Mouse (Mus musculus) heart, embryonic 13.5 days (tissue): ENCODE data around the gene Svep1. TPM values are rescaled to one million over a fixed set of nuclear protein-coding genes. Genes with fewer than 3 reads are reported as not detected.

Source experiments
- ATAC-seq: fragments of 200-750 bp; cut with Nextera tagmentation; 2 replicates; pipeline ENCODE4 v1.8.0; 2017; ENCODE audit warnings: moderate TSS enrichment; ENCODE audit not compliant: insufficient number of reproducible peaks, low FRiP score, low TSS enrichment; ENCODE audit errors: extremely low read depth
- H3K27ac ChIP-seq: fragments of 300-500 bp; sonication (generic); replicated peaks from 2 replicates; pipeline ENCODE4 v1.5.1; 2015; ENCODE audit warnings: moderate library complexity, mild to moderate bottlenecking, inconsistent platforms
- H3K27me3 ChIP-seq: fragments of 300-500 bp; sonication (generic); replicated peaks from 2 replicates; pipeline ENCODE4 v1.6.1; 2015; ENCODE audit warnings: mild to moderate bottlenecking, inconsistent platforms
- H3K36me3 ChIP-seq: fragments of 300-500 bp; sonication (generic); 2 replicates; pipeline ENCODE4 v1.6.1; 2015; ENCODE audit warnings: mild to moderate bottlenecking, inconsistent platforms
- H3K4me1 ChIP-seq: fragments of 300-500 bp; sonication (generic); 2 replicates; pipeline ENCODE4 v1.6.1; 2015; ENCODE audit warnings: inconsistent platforms
- H3K4me2 ChIP-seq: fragments of 300-500 bp; sonication (generic); 2 replicates; pipeline ENCODE4 v1.6.1; 2015; ENCODE audit warnings: inconsistent platforms, mild to moderate bottlenecking, moderate library complexity
- H3K4me3 ChIP-seq: fragments of 300-500 bp; sonication (generic); 2 replicates; pipeline ENCODE4 v1.5.1; 2015; ENCODE audit warnings: moderate library complexity, mild to moderate bottlenecking, inconsistent platforms
- H3K9ac ChIP-seq: fragments of 300-500 bp; sonication (generic); 2 replicates; pipeline ENCODE4 v1.6.1; 2015; ENCODE audit warnings: inconsistent platforms, mild to moderate bottlenecking, moderate library complexity
- H3K9me3 ChIP-seq: fragments of 300-500 bp; sonication (generic); 2 replicates; pipeline ENCODE4 v1.6.1; 2016; ENCODE audit warnings: inconsistent platforms
- WGBS: fragments of 180-500 bp; shearing (Covaris S2); methylation state at CpG from one replicate; pipeline ENCODE4 v1.1.7; 2015; ENCODE audit warnings: mixed read lengths; 5-methylcytosine and 5-hydroxymethylcytosine counted together
- polyA plus RNA-seq: library from polyadenylated mRNA; unstranded; fragments of >200 nt; fragmentation: Nextera tagmentation; extraction: Ambion mirVana; gene quantifications from 2 replicates; pipeline ENCODE4 v1.2.1, GENCODE M21; 2015

Svep1 gene
- polyA plus RNA-seq, 1 experiment from 2014 or later, result 2.3 TPM

DNA sequence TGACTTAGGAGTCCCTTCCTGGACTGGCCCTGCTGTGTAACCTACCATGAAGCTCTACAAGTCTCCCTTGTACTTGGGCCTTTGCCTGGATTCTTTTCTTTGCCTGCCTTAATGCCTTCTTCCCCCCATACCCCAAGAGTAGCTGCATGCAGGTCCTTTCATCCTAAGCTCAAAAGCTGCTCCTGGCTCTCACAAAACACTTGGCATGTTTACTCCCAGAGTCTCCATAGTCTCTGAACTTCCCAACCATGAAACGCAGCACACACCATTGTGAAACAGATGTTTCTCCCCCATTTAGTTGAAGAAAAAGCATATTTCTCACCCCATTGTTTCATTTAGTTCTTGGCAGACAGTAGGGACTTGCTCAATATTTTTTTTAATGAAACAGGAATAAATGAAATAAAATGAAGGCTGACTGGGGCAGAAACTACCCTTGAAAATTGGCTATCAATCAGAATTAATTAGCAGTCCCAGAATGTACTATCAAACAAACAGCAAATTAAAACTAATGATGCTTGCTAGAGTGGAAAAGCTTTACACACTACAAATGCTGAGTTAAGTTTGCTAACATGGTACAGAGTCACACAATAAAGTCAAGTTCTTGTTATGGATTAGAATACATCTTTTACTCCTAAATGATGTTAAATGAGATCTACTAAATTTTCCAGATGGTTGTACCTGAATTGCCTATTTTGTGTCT is 72.9 kb downstream of the Svep1 start:
- H3K4me3 ChIP-seq, result no peak overlapping the region
- ATAC-seq, result no peak
- H3K36me3 ChIP-seq, result no peaks in the 10 kb centered on the region
- no peaks in the 10 kb centered on the region for H3K27me3 ChIP-seq
- H3K27ac ChIP-seq, result no peak overlapping the region
- no peak overlapping the region for H3K4me2 ChIP-seq
- no peaks in the 10 kb centered on the region for H3K9me3 ChIP-seq
- 83% methylated on average over 1 of the region's 1 CpGs for WGBS
- H3K9ac ChIP-seq, result no peak overlapping the region
- no peaks in the 10 kb centered on the region for H3K4me1 ChIP-seq

DNA sequence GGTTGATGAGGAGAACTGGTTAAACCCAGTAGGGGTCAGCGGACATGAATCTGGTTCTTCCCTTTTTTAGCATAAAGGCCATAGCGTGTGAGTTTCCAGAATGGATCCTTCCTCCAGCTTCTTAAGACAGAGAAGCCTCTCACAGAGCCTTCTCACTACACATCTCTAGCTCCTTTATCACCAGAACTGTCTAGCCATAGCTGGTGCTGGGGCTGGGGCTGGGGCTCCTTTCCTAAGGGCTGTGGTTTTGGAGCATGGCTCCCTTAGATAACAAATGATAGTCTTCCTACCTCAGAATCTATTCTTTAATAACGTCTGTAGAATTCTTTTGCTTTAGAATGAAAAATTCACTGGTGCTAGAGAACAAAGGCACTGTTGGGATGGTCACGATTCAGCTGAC is 76.8 kb downstream of the Svep1 start:
- Histone ChIP-seq H3K36me3 (no peaks in the 10 kb centered on the region), H3K4me1 (no peaks in the 10 kb centered on the region), H3K4me3 (no peak overlapping the region), H3K9me3 (no peaks in the 10 kb centered on the region), H3K4me2 (no peak overlapping the region), H3K9ac (no peak overlapping the region), H3K27ac (no peak overlapping the region), H3K27me3 (no peaks in the 10 kb centered on the region)
- ATAC-seq, result no peak
- WGBS, result 73% methylated on average over 4 of the region's 4 CpGs

DNA sequence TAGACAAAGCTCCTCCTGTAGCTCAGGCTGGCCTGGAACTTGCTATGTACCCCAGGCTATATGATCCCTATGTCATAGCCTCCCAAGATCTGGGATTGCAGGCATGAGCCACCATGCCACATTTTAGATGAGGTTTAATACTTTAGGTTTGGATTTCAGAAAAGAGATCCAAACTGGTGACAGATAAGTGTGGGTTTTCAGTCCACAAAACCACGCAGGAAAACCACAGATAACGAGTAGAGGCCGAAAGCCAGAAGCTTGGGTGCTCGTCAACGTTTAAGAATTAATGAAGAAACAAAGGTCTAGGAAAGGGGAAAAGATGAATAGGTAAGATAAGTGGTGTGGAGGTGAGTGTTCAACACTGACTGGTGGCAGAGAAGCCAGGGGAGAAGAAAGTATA is 79.6 kb downstream of the Svep1 start:
- H3K4me3 ChIP-seq, result no peak overlapping the region
- WGBS, result 76% methylated on average over 5 of the region's 5 CpGs
- no peaks in the 10 kb centered on the region for H3K36me3 ChIP-seq
- no peak overlapping the region for H3K9ac ChIP-seq
- H3K27ac ChIP-seq, result no peak overlapping the region
- no peaks in the 10 kb centered on the region for H3K4me1 ChIP-seq
- no peaks in the 10 kb centered on the region for H3K9me3 ChIP-seq
- H3K4me2 ChIP-seq, result no peak overlapping the region
- ATAC-seq, result no peak
- H3K27me3 ChIP-seq, result no peaks in the 10 kb centered on the region

DNA sequence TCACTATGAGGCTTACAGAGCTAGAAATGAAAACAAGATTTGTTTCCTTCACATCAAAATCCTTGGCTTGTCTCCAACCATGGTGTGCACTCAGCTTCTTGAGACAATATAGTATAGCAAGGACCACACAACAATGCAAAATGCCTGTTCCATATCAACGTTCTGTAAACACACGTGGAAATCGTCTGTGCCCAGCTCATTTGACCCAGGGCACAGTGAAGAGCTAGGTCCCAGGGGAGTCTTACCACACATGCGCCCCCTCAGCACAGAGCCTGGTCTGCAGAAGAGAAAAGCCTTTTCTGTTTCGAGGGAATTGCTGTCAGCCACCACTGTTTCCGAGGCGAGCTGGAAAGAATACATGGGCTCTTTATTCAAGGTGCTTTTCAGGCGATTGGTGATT is 91.2 kb downstream of the Svep1 start:
- no peaks in the 10 kb centered on the region for H3K9me3 ChIP-seq
- no peak overlapping the region for H3K4me3 ChIP-seq
- H3K36me3 ChIP-seq, result no peaks in the 10 kb centered on the region
- no peak for ATAC-seq
- H3K27ac ChIP-seq, result no peak overlapping the region
- no peaks in the 10 kb centered on the region for H3K27me3 ChIP-seq
- WGBS, result 73% methylated on average over 8 of the region's 8 CpGs
- H3K9ac ChIP-seq, result no peak overlapping the region
- no peak overlapping the region for H3K4me2 ChIP-seq
- no peaks in the 10 kb centered on the region for H3K4me1 ChIP-seq

DNA sequence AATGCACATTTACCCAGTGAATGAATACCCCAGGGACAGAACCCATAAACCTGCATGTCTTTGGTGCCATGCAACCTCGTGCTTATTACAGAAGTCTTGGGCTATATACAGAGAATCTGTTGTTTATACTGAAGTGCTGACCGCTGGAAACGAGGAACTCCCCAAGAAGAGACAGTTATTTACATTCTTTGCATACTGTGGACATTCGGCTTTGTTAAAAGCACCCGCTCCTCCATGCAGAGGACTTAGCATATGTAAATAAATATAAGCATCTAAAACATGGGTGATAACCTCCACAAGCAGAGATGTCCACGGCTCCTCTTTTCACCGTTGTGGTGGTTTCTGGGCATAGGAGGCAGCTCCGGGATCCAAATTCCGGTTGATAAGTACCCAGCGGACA is 95.7 kb downstream of the Svep1 start:
- Histone ChIP-seq H3K4me2 (no peak overlapping the region), H3K9ac (no peak overlapping the region), H3K4me3 (no peak overlapping the region), H3K4me1 (no peaks in the 10 kb centered on the region), H3K36me3 (no peaks in the 10 kb centered on the region), H3K9me3 (no peaks in the 10 kb centered on the region), H3K27me3 (no peaks in the 10 kb centered on the region), H3K27ac (no peak overlapping the region)
- WGBS, result 71% methylated on average over 10 of the region's 10 CpGs
- no peak for ATAC-seq

DNA sequence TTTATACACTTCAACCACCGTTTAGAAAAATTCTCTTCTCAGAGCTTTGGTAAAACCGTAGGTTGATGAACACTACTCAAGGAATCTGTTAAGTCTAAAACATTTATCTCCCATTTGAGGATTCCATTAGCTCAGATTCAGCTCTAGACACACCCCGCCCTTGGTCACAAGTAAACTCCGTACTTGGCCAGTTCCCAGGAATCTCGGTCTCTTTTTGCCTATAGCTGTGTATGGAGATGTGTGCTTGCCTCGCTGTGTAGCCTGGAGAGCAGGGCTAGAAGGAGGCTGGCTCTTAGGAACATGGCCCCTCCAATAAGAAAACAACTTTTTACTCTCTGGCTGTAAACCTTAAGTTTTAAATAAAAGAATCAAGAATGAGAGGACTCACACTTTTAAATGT is 96.9 kb downstream of the Svep1 start:
- no peak overlapping the region for H3K9ac ChIP-seq
- no peak overlapping the region for H3K27ac ChIP-seq
- H3K36me3 ChIP-seq, result no peaks in the 10 kb centered on the region
- no peaks in the 10 kb centered on the region for H3K27me3 ChIP-seq
- no peaks in the 10 kb centered on the region for H3K9me3 ChIP-seq
- no peaks in the 10 kb centered on the region for H3K4me1 ChIP-seq
- no peak overlapping the region for H3K4me3 ChIP-seq
- no peak overlapping the region for H3K4me2 ChIP-seq
- ATAC-seq, result no peak
- WGBS, result 73% methylated on average over 6 of the region's 6 CpGs

DNA sequence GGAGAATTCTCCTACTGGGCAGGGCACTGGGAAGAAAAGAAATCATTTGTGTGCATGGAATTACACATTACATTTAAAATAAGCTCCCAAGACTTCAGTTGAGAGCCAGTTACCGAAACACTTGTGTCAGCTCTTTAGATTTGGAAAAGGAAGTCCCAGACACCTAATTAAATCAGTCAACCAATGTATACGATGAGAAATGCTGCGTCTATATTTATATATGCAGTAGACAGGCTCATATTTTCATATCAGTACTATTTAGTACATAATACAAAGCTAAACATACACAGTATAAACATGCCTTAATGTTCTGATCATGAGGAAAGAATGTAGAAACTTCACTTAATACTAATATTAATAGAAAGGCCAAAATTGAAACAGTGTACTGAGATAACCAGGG is 98.3 kb downstream of the Svep1 start:
- Histone ChIP-seq H3K27me3 (no peaks in the 10 kb centered on the region), H3K4me2 (no peak overlapping the region), H3K4me3 (no peak overlapping the region), H3K4me1 (no peaks in the 10 kb centered on the region), H3K27ac (no peak overlapping the region), H3K36me3 (no peaks in the 10 kb centered on the region), H3K9me3 (no peaks in the 10 kb centered on the region), H3K9ac (no peak overlapping the region)
- WGBS, result 66% methylated on average over 3 of the region's 3 CpGs
- ATAC-seq, result no peak

DNA sequence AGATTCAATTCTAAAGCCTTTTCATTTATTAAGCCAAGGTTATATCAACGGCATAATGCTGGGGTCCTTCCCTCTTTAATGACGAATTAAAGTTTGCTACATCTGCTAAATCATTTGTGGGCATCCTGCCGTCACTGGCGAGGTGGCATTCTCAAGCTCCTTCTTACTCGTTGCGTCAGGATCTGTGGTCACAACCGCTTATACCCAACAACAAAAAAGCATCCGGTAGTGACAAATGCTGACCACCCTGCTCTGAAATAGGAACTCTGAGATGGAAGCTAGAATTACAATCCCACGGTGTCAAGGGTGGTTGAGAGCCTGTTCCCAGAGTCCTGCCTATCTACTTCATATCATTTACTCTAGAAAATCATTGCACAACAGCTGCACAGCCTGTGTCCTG is 108.9 kb downstream of the Svep1 start:
- no peaks in the 10 kb centered on the region for H3K9me3 ChIP-seq
- ATAC-seq, result no peak
- no peak overlapping the region for H3K9ac ChIP-seq
- no peak overlapping the region for H3K4me3 ChIP-seq
- no peaks in the 10 kb centered on the region for H3K27me3 ChIP-seq
- no peaks in the 10 kb centered on the region for H3K36me3 ChIP-seq
- H3K4me1 ChIP-seq, result no peaks in the 10 kb centered on the region
- H3K4me2 ChIP-seq, result no peak overlapping the region
- H3K27ac ChIP-seq, result no peak overlapping the region
- 82% methylated on average over 9 of the region's 9 CpGs for WGBS

DNA sequence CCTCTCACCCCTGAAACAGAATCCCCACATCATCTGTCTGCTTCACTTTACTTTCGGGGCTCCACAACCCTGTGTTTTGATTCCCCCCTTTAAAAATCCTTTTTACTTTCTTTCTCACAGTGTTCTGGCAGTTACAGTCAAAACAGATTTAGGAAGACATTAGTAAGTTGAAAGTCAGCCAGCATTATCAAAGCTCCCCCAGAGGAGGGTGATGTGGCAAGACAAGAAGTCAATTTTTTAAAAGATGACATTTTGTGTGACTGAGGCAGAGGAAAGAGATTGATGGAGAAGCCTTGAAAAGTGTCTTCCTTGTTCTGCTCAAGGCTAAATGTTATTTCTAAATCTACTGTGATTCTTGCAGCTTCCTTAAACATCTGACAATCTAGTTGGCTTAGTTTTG is 119.9 kb downstream of the Svep1 start:
- Histone ChIP-seq H3K27me3 (no peaks in the 10 kb centered on the region), H3K4me2 (no peak overlapping the region), H3K4me3 (no peak overlapping the region), H3K27ac (peak overlapping the region; percentile 39; the same call in 1 of the 2 replicates), H3K9ac (no peak overlapping the region), H3K9me3 (no peaks in the 10 kb centered on the region), H3K36me3 (no peaks in the 10 kb centered on the region), H3K4me1 (peaks cover 8% of the 10 kb centered on the region; the same call in 1 of the 2 replicates)
- 70% methylated on average over 1 of the region's 1 CpGs for WGBS
- ATAC-seq, result no peak

DNA sequence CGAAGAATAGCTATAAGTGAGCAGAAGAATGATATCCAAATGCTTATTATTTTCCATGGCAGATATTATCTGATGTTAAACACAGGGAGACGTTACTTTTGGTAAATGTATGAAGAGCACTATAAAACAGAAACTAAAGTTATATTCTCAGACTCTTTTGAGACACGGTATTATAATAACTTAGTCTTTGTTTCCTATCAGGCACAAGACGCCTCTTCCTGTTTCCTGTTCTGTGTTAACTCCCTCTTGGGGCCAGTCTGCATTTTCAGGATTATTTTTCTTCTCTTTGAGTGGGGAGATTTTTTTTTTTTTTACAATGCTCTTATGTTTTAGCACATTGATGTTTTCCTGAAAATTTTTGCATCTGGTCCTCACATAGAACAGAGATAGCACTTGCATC is 120.5 kb downstream of the Svep1 start:
- Histone ChIP-seq H3K27ac (peak overlapping the region; percentile 39; the same call in 1 of the 2 replicates), H3K4me1 (peaks cover 8% of the 10 kb centered on the region; the same call in 1 of the 2 replicates), H3K27me3 (no peaks in the 10 kb centered on the region), H3K9ac (no peak overlapping the region), H3K4me2 (no peak overlapping the region), H3K4me3 (no peak overlapping the region), H3K9me3 (no peaks in the 10 kb centered on the region), H3K36me3 (no peaks in the 10 kb centered on the region)
- WGBS, result 59% methylated on average over 4 of the region's 4 CpGs
- no peak for ATAC-seq

DNA sequence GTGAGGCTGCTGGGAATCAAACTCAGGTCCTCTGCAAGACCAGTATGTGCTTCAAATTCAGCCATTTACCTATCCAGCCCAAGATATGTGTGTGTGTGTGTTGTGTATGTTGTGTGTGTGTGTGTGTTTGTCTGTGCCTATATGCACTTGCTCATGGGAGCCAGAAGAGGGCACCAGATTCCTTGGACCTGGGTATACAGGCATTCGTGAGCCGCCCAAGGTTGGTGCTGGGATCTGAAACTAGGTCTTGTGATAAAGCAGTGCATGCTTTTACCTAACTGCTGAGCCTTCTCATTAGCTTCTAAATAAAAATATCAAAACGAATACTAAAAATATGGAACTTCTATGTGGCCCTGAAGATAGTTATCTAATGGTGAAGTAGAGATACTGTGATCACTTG is 121.3 kb downstream of the Svep1 start:
- Histone ChIP-seq H3K4me1 (peaks cover 8% of the 10 kb centered on the region; the same call in 1 of the 2 replicates), H3K27ac (no peak overlapping the region), H3K4me3 (no peak overlapping the region), H3K36me3 (no peaks in the 10 kb centered on the region), H3K9me3 (no peaks in the 10 kb centered on the region), H3K4me2 (no peak overlapping the region), H3K27me3 (no peaks in the 10 kb centered on the region), H3K9ac (no peak overlapping the region)
- no peak for ATAC-seq
- WGBS, result 81% methylated on average over 3 of the region's 3 CpGs

DNA sequence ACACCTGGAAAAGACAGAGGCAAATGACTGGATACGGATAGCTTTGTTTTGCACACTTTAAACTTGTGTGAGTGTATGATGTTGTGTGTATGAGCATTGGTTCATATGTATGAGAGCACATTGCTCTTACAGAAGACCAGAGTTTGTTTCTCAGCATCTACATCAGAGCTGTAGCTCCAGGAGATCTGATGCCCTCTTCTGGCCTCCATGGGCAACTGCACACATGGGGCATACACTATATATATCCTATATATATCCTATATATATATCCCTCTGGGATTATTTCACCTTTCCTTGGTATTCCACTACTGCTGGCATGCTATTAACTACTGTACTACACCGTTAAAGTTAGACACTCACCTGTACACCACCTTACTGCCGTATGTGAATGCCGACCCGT is 122.5 kb downstream of the Svep1 start:
- H3K9me3 ChIP-seq, result no peaks in the 10 kb centered on the region
- WGBS, result 89% methylated on average over 5 of the region's 5 CpGs
- no peak for ATAC-seq

More for the DNA sequence above, 122.5 kb downstream of the Svep1 start:
- Histone ChIP-seq H3K36me3 (no peaks in the 10 kb centered on the region), H3K27ac (no peak overlapping the region), H3K4me3 (no peak overlapping the region), H3K27me3 (no peaks in the 10 kb centered on the region), H3K9ac (no peak overlapping the region), H3K4me1 (peaks cover 8% of the 10 kb centered on the region; the same call in 1 of the 2 replicates), H3K4me2 (no peak overlapping the region)
